Comparison of ENCODE assay signal across 7 mouse cellular contexts in the genomic region with DNA sequence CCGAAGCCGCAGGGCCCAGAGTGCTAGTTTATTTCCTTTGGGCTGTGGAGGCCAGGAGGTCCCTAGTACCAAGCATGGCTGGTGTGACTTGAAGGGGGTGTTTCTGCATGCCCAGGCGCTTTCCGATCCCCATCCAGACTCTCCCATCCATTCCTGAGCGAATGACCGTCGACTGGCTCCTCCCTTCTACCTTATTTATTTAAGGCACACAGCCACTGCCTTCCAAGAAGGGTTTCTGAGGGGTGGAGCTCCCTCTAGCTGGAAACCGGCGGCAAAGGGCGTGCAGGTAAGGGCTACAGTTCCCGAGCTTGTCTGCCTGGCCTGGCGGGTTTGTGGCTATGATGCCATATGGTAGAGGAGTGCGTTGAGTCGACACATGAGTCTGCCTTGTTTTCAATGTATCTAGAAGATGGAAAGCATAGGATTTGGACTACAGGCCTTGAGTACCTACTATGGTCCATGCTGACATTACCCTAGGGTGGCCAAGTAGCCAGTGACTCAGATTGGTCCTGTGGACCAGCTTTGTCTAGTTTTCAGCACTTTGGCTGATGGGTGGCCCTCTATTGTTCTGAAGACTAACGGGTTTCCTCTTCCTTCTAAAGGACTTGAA. TPM values are rescaled to one million over a fixed set of nuclear protein-coding genes. Genes with fewer than 3 reads are reported as not detected.
DNase-seq lines count a peak whose midpoint lies in the region; ATAC-seq and TF ChIP-seq lines count a peak whose summit lies in the region.

No protein-coding gene starts in this region.

- peaks cover 50% of the 10 kb centered on the region for H3K4me1 ChIP-seq in E14TG2a.4 (replicated peaks; ENCODE audit: low read depth, low read length)
- peaks cover 56% of the 10 kb centered on the region for H3K4me1 ChIP-seq in embryonic facial prominence, embryonic 10.5 days
- H3K4me1 ChIP-seq in heart, postnatal 0 days (ENCODE audit: control insufficient read depth, insufficient read depth), result peaks cover 17% of the 10 kb centered on the region
- H3K4me1 ChIP-seq in stomach, postnatal 0 days (replicated peaks; ENCODE audit: control insufficient read depth, insufficient read depth), result peaks cover 8% of the 10 kb centered on the region; the same call in 1 of the 2 replicates

- TF ChIP-seq EP300 in heart, postnatal 0 days (IDR thresholded peaks at IDR 0.05; ENCODE audit: low read depth), result no peak
- no peak for TF ChIP-seq EP300 in stomach, postnatal 0 days (optimal IDR thresholded peaks at IDR 0.05)

- no peaks in the 10 kb centered on the region for H3K27me3 ChIP-seq in E14TG2a.4 (ENCODE audit: insufficient read depth, low read length)
- H3K27me3 ChIP-seq in embryonic facial prominence, embryonic 10.5 days (replicated peaks; ENCODE audit: low read depth, poor library complexity, severe bottlenecking), result no peaks in the 10 kb centered on the region
- H3K27me3 ChIP-seq in heart, postnatal 0 days (ENCODE audit: control insufficient read depth, insufficient read depth, low read length), result no peaks in the 10 kb centered on the region
- H3K27me3 ChIP-seq in stomach, postnatal 0 days (ENCODE audit: control insufficient read depth, insufficient read depth, low read length), result no peaks in the 10 kb centered on the region

- H3K9me3 ChIP-seq in E14TG2a.4 (ENCODE audit: low read length), result no peaks in the 10 kb centered on the region
- H3K9me3 ChIP-seq in embryonic facial prominence, embryonic 10.5 days, result no peaks in the 10 kb centered on the region
- no peaks in the 10 kb centered on the region for H3K9me3 ChIP-seq in heart, postnatal 0 days (replicated peaks; ENCODE audit: control insufficient read depth, low read length)
- no peaks in the 10 kb centered on the region for H3K9me3 ChIP-seq in stomach, postnatal 0 days (ENCODE audit: control insufficient read depth, low read length)

- TF ChIP-seq CTCF in E14TG2a.4 (conservative IDR thresholded peaks at IDR 0.05; ENCODE audit: low read length), result no peak
- TF ChIP-seq CTCF in heart, postnatal 0 days (IDR thresholded peaks at IDR 0.05; ENCODE audit: low read depth), result peak; percentile 25; the same call in 1 of the 2 replicates
- TF ChIP-seq CTCF in stomach, postnatal 0 days (IDR thresholded peaks at IDR 0.05; ENCODE audit: low read depth), result peak; percentile 62

- peak; percentile 78 for DNase-seq in ZHBTc4 (ENCODE audit: low read depth, low spot score)
- no peak for DNase-seq in embryonic facial prominence, embryonic 10.5 days (ENCODE audit: low spot score)
- no peak for DNase-seq in heart, postnatal 0 days (ENCODE audit: low spot score)
- peak; percentile 61 to 77 for DNase-seq in kidney, postnatal 4 days
- DNase-seq in lung, postnatal 4 days, result peak; percentile 71 to 72
- DNase-seq in stomach, postnatal 0 days (ENCODE audit: low spot score), result peak; percentile 88

- peak overlapping the region; percentile 86 for H3K4me2 ChIP-seq in heart, postnatal 0 days (ENCODE audit: low read depth, low read length)
- H3K4me2 ChIP-seq in stomach, postnatal 0 days (replicated peaks; ENCODE audit: low read depth), result peak overlapping the region; percentile 82

- ATAC-seq in heart, postnatal 0 days (ENCODE audit: insufficient read depth, low read depth), result no peak
- ATAC-seq in stomach, postnatal 0 days (ENCODE audit: low FRiP score, low TSS enrichment), result peak; percentile 13; the same call in 1 of the 2 replicates

- under 1% methylated on average over 15 of the region's 15 CpGs for WGBS in embryonic facial prominence, embryonic 10.5 days
- WGBS in heart, postnatal 0 days, result under 1% methylated on average over 15 of the region's 15 CpGs
- WGBS in stomach, postnatal 0 days, result under 1% methylated on average over 15 of the region's 15 CpGs

- peak overlapping the region; percentile 99 for H3K4me3 ChIP-seq in E14TG2a.4 (replicated peaks; ENCODE audit: low read length)
- H3K4me3 ChIP-seq in embryonic facial prominence, embryonic 10.5 days, result peak overlapping the region; percentile 100
- peak overlapping the region; percentile 90 for H3K4me3 ChIP-seq in heart, postnatal 0 days (ENCODE audit: low read depth, low read length)
- peak overlapping the region; percentile 98 for H3K4me3 ChIP-seq in stomach, postnatal 0 days (ENCODE audit: low read depth, low read length)

- H3K9ac ChIP-seq in heart, postnatal 0 days (replicated peaks; ENCODE audit: low read depth, low read length), result peak overlapping the region; percentile 99
- peak overlapping the region; percentile 100 for H3K9ac ChIP-seq in stomach, postnatal 0 days (ENCODE audit: low read length)

- peak overlapping the region; percentile 99 for H3K27ac ChIP-seq in embryonic facial prominence, embryonic 10.5 days (replicated peaks)
- H3K27ac ChIP-seq in heart, postnatal 0 days (ENCODE audit: low read depth), result peak overlapping the region; percentile 98
- peak overlapping the region; percentile 97 for H3K27ac ChIP-seq in stomach, postnatal 0 days (replicated peaks)

- H3K36me3 ChIP-seq in E14TG2a.4 (ENCODE audit: insufficient read depth, low read length), result peaks cover 37% of the 10 kb centered on the region
- H3K36me3 ChIP-seq in embryonic facial prominence, embryonic 10.5 days (replicated peaks), result peaks cover 51% of the 10 kb centered on the region
- H3K36me3 ChIP-seq in heart, postnatal 0 days (replicated peaks; ENCODE audit: control insufficient read depth, insufficient read depth, low read length), result peaks cover 22% of the 10 kb centered on the region
- peaks cover 9% of the 10 kb centered on the region; the same call in 1 of the 2 replicates for H3K36me3 ChIP-seq in stomach, postnatal 0 days (ENCODE audit: control insufficient read depth, insufficient read depth, low read length)

RNA-seq across cellular contexts. Expression of a gene that starts 2.1 kb away (rescaled TPM):
- 3,352 and 3,592 TPM in 2 replicates for polyA plus RNA-seq in embryonic facial prominence, embryonic 10.5 days (2016; fragmentation: Nextera tagmentation; extraction: Ambion mirVana)
- 379 and 399 TPM in 2 replicates for total RNA-seq in heart, postnatal 0 days (2014; rRNA removed; ENCODE audit: low replicate concordance)
- polyA plus RNA-seq in heart, postnatal 0 days (2015; fragmentation: Nextera tagmentation; extraction: Ambion mirVana), result 597 and 614 TPM in 2 replicates
- polyA plus RNA-seq in stomach, postnatal 0 days (2015; fragmentation: Nextera tagmentation; extraction: Ambion mirVana), result 1,436 and 1,585 TPM in 2 replicates

RNA-seq across cellular contexts. Expression of a gene that starts 53.8 kb away (rescaled TPM):
- 60.8 and 61.2 TPM in 2 replicates for polyA plus RNA-seq in embryonic facial prominence, embryonic 10.5 days (2016; fragmentation: Nextera tagmentation; extraction: Ambion mirVana)
- 19.8 and 25.0 TPM in 2 replicates for total RNA-seq in heart, postnatal 0 days (2014; rRNA removed; ENCODE audit: low replicate concordance)
- polyA plus RNA-seq in heart, postnatal 0 days (2015; fragmentation: Nextera tagmentation; extraction: Ambion mirVana), result 50.5 and 57.4 TPM in 2 replicates
- polyA plus RNA-seq in stomach, postnatal 0 days (2015; fragmentation: Nextera tagmentation; extraction: Ambion mirVana), result 33.6 and 38.2 TPM in 2 replicates

RNA-seq across cellular contexts. Expression of a gene that starts 54.0 kb away (rescaled TPM):
- polyA plus RNA-seq in embryonic facial prominence, embryonic 10.5 days (2016; fragmentation: Nextera tagmentation; extraction: Ambion mirVana), result 74.1 and 75.7 TPM in 2 replicates
- total RNA-seq in heart, postnatal 0 days (2014; rRNA removed; ENCODE audit: low replicate concordance), result 16.0 and 20.7 TPM in 2 replicates
- 14.0 TPM in 2 replicates for polyA plus RNA-seq in heart, postnatal 0 days (2015; fragmentation: Nextera tagmentation; extraction: Ambion mirVana)
- 14.9 and 16.2 TPM in 2 replicates for polyA plus RNA-seq in stomach, postnatal 0 days (2015; fragmentation: Nextera tagmentation; extraction: Ambion mirVana)

Comparison
In these comparisons a context has a peak if more than half of its experiments do, and no peak if none do; other contexts are left out.
1. DNase-seq: peak in ZHBTc4 (single experiment), kidney, postnatal 4 days (2 of 2), lung, postnatal 4 days (2 of 2) and stomach, postnatal 0 days (single experiment); none in embryonic facial prominence, embryonic 10.5 days (single experiment) and heart, postnatal 0 days (single experiment).
2. Peak in every context shown above with its lines, with median percentiles within 50 percentile points of each other: H3K4me3 ChIP-seq and H3K27ac ChIP-seq.